Mouse (Mus musculus) stomach, postnatal 0 days (tissue): ENCODE results near the gene Col4a4. TPM values are rescaled to one million over a fixed set of nuclear protein-coding genes. Genes with fewer than 3 reads are reported as not detected.

Source experiments
- ATAC-seq: fragments of 200-750 bp; cut with Nextera tagmentation; 2 replicates; pipeline ENCODE4 v1.8.0; 2017; ENCODE audit not compliant: low FRiP score, low TSS enrichment
- DNase-seq: peaks from one replicate; pipeline ENCODE4 v3.0.0-alpha.2; 2016; ENCODE audit warnings: low spot score
- H3K27ac ChIP-seq: fragments of 300-500 bp; sonication (generic); replicated peaks from 2 replicates; pipeline ENCODE4 v1.5.1; 2014; ENCODE audit warnings: mild to moderate bottlenecking, control low read depth
- H3K27me3 ChIP-seq: fragments of 300-500 bp; sonication (generic); 2 replicates; pipeline ENCODE4 v1.6.1; 2014; ENCODE audit warnings: low read length; ENCODE audit not compliant: control insufficient read depth, insufficient read depth
- H3K36me3 ChIP-seq: fragments of 300-500 bp; sonication (generic); 2 replicates; pipeline ENCODE4 v1.6.1; 2014; ENCODE audit warnings: low read length, mixed read lengths; ENCODE audit not compliant: control insufficient read depth, insufficient read depth
- H3K4me1 ChIP-seq: fragments of 300-500 bp; sonication (generic); replicated peaks from 2 replicates; pipeline ENCODE4 v1.6.1; 2014; ENCODE audit warnings: antibody characterized with exemption; ENCODE audit not compliant: control insufficient read depth, insufficient read depth
- H3K4me2 ChIP-seq: fragments of 300-500 bp; sonication (generic); replicated peaks from 2 replicates; pipeline ENCODE4 v1.6.1; 2014; ENCODE audit warnings: low read depth, mild to moderate bottlenecking, control low read depth, moderate library complexity
- H3K4me3 ChIP-seq: fragments of 300-500 bp; sonication (generic); 2 replicates; pipeline ENCODE4 v1.5.1; 2014; ENCODE audit warnings: low read depth, low read length, control low read depth
- H3K9ac ChIP-seq: fragments of 300-500 bp; sonication (generic); 2 replicates; pipeline ENCODE4 v1.6.1; 2014; ENCODE audit warnings: mild to moderate bottlenecking, low read length, control low read depth, mixed read lengths
- H3K9me3 ChIP-seq: fragments of 300-500 bp; sonication (generic); 2 replicates; pipeline ENCODE4 v1.6.1; 2016; ENCODE audit warnings: low read length; ENCODE audit not compliant: control insufficient read depth
- CTCF ChIP-seq: IDR thresholded peaks from 2 replicates; pipeline ENCODE4 v1.5.1; 2016; ENCODE audit warnings: antibody characterized with exemption, low read depth, mild to moderate bottlenecking, moderate library complexity
- EP300 ChIP-seq: optimal IDR thresholded peaks from 2 replicates; pipeline ENCODE3; 2016; ENCODE audit warnings: antibody characterized with exemption
- WGBS: fragments of 180-500 bp; shearing (Covaris S2); extraction: QIAGEN DNeasy Blood & Tissue Kit; methylation state at CpG from one replicate; pipeline ENCODE4 v1.1.7; 2014; 5-methylcytosine and 5-hydroxymethylcytosine counted together
- polyA plus RNA-seq: library from polyadenylated mRNA; unstranded; fragments of >200 nt; fragmentation: Nextera tagmentation; extraction: Ambion mirVana; gene quantifications from 2 replicates; pipeline ENCODE4 v1.2.1, GENCODE M21; 2015

Col4a4 gene
- polyA plus RNA-seq, 1 experiment from 2014 or later: 0.61 TPM

DNA sequence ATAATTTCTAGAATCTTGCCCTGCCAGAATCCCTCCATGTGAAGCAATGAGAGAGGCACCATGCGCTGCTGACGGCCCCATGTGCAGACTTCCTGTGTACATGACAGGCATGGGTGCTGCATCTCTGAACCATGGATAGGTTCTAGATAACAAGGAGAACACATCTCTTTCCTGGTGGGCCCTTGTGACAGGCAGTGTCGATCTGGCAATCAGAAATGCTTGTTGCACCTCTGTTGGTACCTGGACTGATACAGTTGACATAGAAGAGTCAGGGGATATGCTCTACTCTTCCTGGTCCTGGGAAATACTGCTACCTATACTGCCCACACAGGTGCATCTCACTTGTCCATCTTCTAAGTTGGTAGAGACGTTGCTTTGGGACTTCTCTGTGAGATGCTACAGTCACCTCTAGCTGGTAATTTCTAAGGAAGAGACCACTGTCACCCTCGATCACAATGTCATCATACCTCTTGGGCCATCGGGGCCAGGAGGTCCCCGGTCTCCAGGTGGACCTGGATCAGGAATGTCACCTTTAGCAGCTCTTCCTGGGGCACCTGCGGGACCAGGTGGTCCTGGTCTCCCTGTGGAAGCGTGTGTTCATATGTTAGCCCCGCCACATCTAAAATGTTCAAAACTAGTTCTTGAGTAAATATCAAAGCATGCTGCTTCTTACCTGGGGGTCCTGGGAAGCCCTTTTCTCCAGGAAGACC, 116.0 kb downstream of the Col4a4 start:
- no peaks in the 10 kb centered on the region for H3K36me3 ChIP-seq
- H3K9ac ChIP-seq: no peak overlapping the region
- 90% methylated on average over 10 of the region's 10 CpGs for WGBS
- no peaks in the 10 kb centered on the region for H3K27me3 ChIP-seq
- TF ChIP-seq EP300: no peak
- DNase-seq: no peak
- no peak overlapping the region for H3K4me2 ChIP-seq
- H3K4me1 ChIP-seq: no peaks in the 10 kb centered on the region
- no peak overlapping the region for H3K4me3 ChIP-seq
- ATAC-seq: no peak
- no peak overlapping the region for H3K27ac ChIP-seq
- no peaks in the 10 kb centered on the region for H3K9me3 ChIP-seq

DNA sequence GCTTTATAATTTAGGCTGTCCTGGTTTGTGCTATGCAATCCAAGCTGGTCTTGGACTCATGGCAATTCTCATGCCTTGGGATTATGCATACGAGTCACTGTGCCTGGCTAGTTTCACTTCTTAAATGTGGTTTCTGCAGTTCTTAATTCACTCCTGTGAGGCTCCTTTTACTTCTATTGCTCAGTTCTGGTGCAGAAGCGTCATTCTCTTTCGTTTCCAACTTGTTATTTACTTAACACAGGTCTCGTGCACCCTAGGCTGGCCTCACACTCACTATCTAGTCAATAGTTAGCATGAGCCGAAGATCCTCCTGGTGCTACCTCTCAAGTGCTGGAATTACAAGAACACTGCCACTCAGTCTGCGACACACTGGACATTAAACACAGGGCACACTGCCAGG, 117.8 kb downstream of the Col4a4 start:
- H3K4me1 ChIP-seq: no peaks in the 10 kb centered on the region
- no peak for TF ChIP-seq EP300
- TF ChIP-seq CTCF: no peak
- no peak for DNase-seq
- no peaks in the 10 kb centered on the region for H3K27me3 ChIP-seq
- H3K9ac ChIP-seq: no peak overlapping the region
- no peak overlapping the region for H3K27ac ChIP-seq
- WGBS: 49% methylated on average over 6 of the region's 6 CpGs
- H3K9me3 ChIP-seq: no peaks in the 10 kb centered on the region
- no peak overlapping the region for H3K4me2 ChIP-seq
- no peak for ATAC-seq
- H3K36me3 ChIP-seq: no peaks in the 10 kb centered on the region
- no peak overlapping the region for H3K4me3 ChIP-seq

DNA sequence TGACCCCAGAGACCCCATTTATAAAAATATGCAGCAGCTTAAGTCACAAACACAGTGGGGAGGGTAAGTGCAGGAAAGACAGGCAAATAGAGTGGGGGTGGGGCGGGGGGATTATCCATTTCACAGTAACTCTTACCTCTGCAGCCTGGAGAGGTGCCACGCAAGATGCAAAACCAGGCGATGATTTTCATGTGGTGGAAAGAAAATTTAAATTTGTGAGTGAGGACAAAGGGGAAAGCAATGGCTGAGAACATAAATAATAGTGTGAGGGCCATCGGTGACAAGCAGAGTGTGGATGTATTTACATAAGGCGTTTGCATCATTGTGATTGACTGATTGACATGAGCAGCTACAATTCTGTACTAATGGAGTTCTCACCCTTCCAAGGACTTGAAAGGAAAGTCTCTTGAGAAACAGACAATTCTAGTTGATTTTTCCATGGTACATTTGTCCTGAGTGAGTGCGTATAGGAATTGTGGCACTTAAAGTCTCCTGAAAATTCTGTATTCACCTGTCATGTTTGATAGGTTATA, 121.3 kb downstream of the Col4a4 start:
- no peak for TF ChIP-seq CTCF
- no peak for TF ChIP-seq EP300
- DNase-seq: no peak

DNA sequence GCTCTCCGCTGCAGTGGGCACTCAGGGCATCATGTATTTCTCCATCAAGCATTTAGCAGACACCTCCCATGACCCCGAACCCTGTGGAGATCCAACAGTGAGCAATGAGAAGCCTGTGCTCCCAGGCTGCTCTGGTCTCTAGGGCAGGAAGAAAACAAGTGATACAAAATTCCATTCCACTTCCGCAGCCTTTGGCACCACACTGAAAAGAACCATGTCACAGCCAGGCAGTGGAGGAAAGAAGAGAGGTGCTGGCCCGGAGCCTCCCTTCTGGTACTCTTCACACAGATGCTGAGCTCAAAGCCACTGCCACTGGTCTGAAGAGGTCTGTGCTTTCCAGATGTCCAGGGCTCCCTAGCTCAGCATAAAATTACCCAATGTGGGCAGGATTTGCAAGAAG, 125.6 kb downstream of the Col4a4 start:
- WGBS: 77% methylated on average over 4 of the region's 4 CpGs
- no peak overlapping the region for H3K4me2 ChIP-seq
- no peak overlapping the region for H3K4me3 ChIP-seq
- no peaks in the 10 kb centered on the region for H3K4me1 ChIP-seq
- H3K9me3 ChIP-seq: no peaks in the 10 kb centered on the region
- H3K27ac ChIP-seq: no peak overlapping the region
- TF ChIP-seq CTCF (no peak), EP300 (no peak)
- H3K36me3 ChIP-seq: no peaks in the 10 kb centered on the region
- H3K9ac ChIP-seq: no peak overlapping the region
- ATAC-seq: no peak
- H3K27me3 ChIP-seq: no peaks in the 10 kb centered on the region
- DNase-seq: no peak

More for the DNA sequence above, 121.3 kb downstream of the Col4a4 start:
- no peak overlapping the region for H3K4me2 ChIP-seq
- H3K9ac ChIP-seq: no peak overlapping the region
- no peaks in the 10 kb centered on the region for H3K9me3 ChIP-seq
- H3K27ac ChIP-seq: no peak overlapping the region
- H3K4me1 ChIP-seq: no peaks in the 10 kb centered on the region
- no peaks in the 10 kb centered on the region for H3K36me3 ChIP-seq
- WGBS: 37% methylated on average over 6 of the region's 6 CpGs
- no peak for ATAC-seq
- H3K4me3 ChIP-seq: no peak overlapping the region
- H3K27me3 ChIP-seq: no peaks in the 10 kb centered on the region

DNA sequence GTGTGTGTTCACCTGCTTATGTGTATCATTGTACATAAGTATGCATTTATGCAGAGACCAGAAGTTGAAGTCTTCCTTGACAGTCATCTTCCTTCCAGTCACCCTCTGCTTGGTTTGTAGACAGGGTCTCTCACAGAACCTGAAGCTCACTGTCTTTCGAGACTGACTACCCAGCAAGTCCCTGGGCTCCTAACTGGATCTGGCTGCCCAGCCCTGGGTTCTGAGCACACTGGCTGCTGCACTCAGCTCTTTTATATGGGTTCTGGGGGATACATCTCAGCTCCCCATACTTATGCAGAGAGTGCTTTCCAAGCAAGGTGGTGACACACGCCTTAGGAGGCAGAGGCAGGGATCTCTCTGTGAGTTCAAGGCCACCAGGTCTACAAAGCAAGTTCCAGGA, 126.7 kb downstream of the Col4a4 start:
- no peak for TF ChIP-seq EP300
- TF ChIP-seq CTCF: no peak
- no peak for ATAC-seq

DNA sequence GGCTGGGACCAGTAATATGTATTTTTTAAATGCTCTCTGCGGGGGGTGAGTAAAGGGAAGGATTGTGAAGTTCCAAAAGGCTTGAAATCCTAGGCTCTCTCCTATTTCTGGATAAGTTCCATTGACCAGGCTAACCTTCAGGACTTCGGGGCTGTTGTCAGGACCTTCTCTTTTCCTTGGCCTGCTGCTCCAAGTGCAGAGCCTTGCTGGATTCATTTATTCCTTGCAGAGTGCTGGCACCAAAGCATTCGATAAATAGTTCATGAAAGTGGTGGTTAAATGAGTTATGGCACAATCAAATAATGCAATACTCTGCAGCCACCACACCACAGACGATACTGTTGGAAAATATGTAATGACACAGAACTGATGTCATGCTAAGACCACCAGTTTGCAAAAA, 127.3 kb downstream of the Col4a4 start:
- Histone ChIP-seq H3K4me2 (no peak overlapping the region), H3K4me1 (no peaks in the 10 kb centered on the region), H3K9ac (no peak overlapping the region), H3K36me3 (no peaks in the 10 kb centered on the region), H3K9me3 (no peaks in the 10 kb centered on the region), H3K27me3 (no peaks in the 10 kb centered on the region), H3K4me3 (no peak overlapping the region), H3K27ac (no peak overlapping the region)
- ATAC-seq (no peak), DNase-seq (no peak)
- TF ChIP-seq EP300 (no peak), CTCF (no peak)
- 66% methylated on average over 4 of the region's 4 CpGs for WGBS

More for the DNA sequence above, 126.7 kb downstream of the Col4a4 start:
- Histone ChIP-seq H3K9ac (no peak overlapping the region), H3K4me1 (no peaks in the 10 kb centered on the region), H3K4me3 (no peak overlapping the region), H3K9me3 (no peaks in the 10 kb centered on the region), H3K4me2 (no peak overlapping the region), H3K27me3 (no peaks in the 10 kb centered on the region), H3K36me3 (no peaks in the 10 kb centered on the region), H3K27ac (no peak overlapping the region)
- no peak for DNase-seq
- 79% methylated on average over 2 of the region's 2 CpGs for WGBS
